Mouse (Mus musculus) yolk sac, embryonic 10.5 days (tissue): ENCODE measurements at regions not wholly inside any gene's neighbourhood (a gene's known extent, or its start where the extent isn't known, plus 50 kb on each side); places are given as distances from the start of the nearest gene placed in this dataset.
A peak's percentile ranks its signal among the peaks of the same experiment; 100 is the strongest.
"Not testable (repeated sequence)": the region's sequence is repeated elsewhere in the genome, so short reads cannot be mapped to it uniquely, and the experiment has no call there.

Experiments
- DNase-seq: peaks from one replicate; pipeline ENCODE4 v3.0.0-alpha.2; 2017; ENCODE audit warnings: low spot score

DNA sequence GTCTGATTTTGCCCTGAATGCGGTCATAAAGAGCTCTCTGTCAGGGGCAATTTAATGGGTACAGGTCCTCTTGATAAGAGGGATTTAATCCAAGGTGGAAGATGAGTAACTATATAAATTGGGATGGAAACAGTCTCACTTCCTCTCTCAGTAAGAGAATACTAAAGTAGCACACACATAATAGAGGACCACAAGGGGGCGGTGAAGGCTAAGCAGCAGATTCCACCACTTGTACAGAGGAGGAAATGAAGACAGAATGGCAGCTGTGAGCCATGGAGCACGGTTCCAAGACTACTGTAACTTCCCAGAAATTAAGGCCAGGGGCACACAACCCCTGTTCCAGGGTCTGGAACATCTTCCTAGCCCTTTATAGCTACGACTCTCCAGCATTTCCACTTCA lies 262.6 kb upstream of the Ywhaq start:
- DNase-seq = not testable (repeated sequence)

DNA sequence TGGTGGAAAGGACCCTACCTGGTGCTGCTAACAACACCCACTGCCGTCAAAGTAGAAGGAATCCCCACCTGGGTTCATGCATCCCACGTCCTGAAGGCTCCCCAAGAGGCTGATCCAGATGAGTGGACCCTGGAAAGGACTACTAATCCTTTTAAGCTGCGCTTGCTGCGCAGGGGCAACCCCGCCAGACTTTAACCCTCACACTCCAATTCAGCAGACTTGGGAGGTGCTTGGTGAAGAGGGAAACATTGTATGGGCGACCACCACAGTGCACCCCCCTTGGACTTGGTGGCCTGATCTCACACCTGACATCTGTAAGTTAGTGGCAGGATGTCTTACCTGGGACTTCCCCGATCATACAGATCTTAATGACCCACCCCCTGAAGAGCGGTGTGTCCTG lies 231.9 kb upstream of the Ywhaq start:
- not testable (repeated sequence) for DNase-seq

DNA sequence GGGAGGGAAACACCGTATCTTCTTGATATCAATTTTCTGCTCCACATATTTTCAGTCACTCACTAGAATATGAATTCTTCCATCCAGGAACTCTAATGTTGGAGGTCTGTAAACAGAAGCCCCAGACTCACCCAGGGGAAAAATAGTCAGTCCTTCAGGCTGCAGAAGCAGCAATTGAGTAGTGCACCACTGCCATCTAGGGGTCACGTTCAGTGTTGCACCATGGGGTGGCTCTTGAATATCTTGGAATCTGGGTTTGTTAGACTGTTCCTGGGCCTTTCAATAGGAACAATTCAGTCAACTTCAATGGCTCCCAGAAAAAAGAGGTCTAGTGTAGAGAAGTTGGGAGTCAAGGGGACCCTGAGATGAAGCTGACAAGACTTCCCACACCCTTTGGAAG lies 196.3 kb upstream of the Ywhaq start:
- peak; percentile 50 for DNase-seq

DNA sequence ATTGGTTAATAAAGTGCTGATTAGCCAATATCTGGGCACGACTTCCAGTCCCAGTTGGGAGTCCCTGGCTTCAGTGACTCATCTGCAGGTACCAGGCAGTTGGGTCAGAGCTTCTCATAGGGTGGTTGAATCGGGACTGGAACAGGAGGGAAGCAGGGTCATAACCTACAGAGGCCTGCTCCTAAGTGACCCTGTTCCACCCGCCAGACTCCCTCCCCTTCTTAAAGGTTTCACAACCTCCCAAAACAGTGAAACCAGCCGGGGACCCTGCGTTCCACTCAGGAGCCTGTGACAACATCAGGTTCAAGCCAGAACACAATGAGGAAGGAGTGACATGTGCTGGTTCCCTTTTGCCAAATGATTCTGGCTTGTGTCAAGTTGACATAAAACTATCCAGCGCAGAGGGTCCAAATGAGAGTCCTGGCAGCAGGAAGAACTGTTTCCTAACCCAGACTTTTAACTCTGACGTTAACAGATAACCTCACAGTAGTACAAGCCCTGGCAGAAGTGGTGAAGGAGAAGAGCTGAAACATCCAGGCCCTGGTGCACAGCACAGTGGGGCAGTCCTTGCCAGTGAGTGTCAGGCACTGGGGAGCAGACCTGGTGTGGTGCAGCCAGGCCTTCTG lies 151.1 kb upstream of the Ywhaq start:
- no peak for DNase-seq

DNA sequence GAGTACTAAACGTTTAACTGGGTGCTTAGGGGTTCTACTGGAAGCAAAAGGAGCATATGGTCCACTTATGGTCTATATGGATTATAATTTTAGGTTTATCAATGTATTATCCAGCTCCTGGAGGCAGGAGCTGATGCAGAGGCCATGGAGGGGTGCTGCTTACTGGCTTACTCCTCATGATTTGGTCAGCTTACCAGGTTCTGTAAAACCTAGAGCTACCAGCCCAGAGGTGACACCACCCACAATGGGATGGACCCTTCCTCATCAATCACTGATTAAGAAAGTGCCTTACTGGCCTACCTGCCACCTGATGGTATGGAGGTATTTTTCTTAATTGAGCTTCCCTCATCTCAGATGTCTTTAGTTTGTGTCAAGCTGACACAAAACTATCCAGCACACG lies 126.5 kb upstream of the Ywhaq start:
- DNase-seq = not testable (repeated sequence)

DNA sequence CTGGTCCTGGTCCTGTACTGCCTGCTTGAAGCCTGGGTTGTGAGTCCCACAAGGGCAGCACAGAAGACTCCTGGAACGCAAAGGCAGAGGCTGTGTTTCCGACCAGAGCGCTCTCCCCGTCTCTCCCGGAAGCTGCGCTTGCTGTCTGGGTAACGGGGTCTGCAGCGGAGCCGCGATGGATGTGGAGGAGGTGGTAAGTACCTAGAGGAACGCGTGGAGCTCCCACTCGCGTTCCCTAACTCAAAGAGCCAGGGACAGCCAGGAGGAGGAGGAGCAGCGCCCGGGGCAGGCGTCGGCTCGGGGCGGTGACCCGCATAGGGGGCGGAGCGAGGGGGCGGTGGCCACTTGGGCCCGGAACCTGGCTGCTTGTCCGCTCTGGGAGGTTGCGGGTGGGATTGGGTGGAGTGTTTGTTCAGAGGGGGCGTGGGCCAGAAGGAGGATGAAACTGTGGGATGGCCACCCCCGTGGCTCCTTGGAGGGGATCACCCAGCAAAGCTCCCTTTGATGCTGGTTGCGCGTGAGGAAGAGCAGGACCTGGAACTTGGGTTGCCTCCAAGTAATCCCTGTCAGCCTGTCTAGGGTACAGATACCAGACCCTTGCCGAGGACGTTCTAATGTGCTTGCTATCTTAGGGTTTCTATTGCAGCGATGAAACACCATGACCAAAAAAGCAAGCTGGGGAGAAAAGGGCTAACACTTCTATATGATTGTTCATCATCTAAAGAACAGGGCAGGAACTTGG lies 125.9 kb upstream of the Ywhaq start:
- peak; percentile 66 for DNase-seq

DNA sequence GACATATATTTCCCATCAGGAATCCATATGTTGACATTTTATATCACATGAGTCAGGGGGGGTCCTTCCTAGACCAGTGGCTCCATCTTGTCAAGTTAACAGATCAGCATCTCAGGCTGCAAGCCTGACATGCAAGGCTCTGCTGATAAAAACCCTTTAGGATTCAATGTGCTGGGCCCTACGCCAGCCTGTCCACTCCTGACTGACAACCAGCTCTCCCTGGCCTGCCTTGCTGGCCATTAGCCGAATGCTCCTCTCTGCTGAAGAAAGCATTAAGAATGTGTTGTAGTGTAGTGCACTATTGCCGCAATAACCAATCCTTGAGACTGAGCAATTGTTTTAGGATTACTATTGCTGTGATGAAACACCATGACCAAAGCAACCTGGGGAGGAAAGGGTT lies 114.3 kb upstream of the Ywhaq start:
- DNase-seq = no peak

DNA sequence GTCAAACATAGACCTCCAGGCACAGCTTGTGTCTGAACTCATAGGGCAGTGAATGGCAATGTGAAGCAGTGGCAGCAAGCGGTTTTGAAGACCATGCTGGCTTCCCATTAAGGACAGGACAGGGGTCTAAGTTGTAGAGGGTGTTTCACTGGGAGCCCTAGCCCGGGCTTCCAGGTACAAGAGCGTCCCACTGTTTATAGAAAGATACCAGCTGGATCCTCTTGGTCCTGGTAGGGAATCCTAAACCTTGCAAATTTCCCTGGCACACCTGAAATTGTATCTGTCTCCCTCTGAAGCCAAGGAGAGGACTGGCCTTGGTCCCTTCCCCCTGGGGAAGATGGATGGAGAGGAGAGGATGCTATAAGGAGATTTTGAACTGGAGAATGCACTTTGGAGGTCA lies 111.9 kb upstream of the Ywhaq start:
- DNase-seq = not testable (repeated sequence)

DNA sequence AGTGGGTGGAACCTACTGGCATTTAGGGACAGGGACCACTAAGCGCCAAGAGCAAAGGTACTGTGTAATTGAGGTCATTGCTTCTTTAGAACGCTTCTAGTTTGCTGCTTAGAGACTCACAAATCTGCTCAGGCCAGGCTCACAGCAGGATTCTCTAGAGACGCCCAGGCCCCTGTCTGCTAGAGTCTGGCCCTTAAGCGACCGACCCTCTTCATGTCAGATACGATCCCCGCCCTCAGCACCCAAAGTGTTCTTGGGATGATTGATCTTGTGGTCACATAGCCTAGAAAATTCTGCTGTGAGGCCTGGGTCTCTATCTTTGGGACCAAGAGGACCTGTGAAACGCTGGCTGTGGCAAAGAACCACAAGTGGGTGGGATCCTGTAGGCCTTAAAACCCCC lies 109.9 kb upstream of the Ywhaq start:
- DNase-seq = not testable (repeated sequence)

DNA sequence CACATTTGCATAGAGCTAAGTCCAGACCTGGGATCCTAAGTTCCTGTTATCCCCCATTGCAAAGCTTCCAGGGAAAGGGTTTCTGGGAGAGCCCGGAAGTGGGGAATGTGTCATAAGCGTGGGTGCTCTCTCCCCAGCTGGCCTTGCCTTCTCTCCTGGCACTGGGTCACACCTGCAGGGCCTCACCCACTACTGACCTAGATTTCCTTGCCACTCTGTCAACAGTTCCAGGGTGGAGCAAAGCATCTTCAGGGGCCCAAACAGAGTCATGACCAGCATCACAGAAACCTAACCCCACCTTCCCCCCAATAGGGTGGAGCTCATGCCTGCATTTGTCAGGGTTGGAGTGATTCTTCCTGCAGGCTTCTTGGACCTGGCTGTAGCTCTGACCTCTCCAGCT lies 109.5 kb upstream of the Ywhaq start:
- not testable (repeated sequence) for DNase-seq

DNA sequence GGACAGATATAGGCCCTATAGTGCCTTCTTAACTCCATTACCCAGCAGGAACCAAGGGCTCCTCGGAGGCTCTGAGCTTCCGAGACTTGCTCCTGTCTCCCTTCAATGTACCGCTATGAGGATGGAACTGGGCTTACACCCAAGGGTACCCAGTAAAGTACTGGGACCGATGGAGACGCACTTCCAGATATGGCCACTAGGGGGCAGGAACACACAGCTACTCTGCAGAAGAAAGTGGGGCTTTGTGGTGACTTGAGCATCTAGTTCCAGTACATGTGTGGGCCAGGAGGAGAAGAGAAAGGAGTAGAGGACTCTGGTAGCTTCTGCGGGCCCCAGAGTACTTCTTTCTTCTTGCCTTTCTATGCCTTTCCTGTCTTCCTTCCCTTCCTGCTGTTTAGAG lies 108.1 kb upstream of the Ywhaq start:
- not testable (repeated sequence) for DNase-seq

DNA sequence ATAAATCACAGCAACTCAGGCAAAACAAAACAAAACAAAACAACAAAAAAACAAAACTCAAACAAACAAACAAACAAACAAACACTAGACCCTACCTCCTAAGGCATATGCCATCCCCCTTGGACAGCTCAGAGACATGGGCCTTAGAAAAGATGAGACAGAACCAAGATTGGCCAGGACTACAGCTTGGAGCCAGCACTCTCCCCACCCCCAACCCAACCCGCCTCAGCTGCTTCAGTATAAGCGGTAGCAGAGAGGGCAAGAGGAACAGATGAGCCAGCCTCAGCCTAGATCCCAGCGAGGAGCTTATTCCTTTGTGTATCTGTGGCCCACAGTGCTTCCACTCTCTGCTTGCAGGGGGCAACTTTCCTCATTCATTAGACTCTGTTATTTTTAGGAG lies 105.2 kb upstream of the Ywhaq start:
- DNase-seq = no peak

DNA sequence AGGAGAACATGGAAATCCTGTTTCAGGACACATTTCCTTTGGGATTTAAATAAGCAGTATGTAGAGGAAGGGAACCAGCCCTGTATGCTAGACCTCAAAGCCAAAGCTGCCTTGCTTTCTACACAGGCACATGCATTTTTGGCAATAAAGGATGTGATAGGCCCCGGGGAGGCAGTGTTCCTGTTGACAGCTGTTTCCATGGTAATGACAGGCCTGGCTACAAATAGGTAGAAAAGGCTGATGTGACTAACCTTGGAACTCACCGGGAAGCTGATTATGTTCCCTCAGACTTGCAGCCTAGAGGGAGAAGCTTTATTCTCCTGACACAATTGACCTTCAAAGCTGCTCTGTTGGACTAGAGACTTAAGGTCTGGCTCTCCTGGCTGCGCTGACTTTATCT lies 101.6 kb upstream of the Ywhaq start:
- no peak for DNase-seq

DNA sequence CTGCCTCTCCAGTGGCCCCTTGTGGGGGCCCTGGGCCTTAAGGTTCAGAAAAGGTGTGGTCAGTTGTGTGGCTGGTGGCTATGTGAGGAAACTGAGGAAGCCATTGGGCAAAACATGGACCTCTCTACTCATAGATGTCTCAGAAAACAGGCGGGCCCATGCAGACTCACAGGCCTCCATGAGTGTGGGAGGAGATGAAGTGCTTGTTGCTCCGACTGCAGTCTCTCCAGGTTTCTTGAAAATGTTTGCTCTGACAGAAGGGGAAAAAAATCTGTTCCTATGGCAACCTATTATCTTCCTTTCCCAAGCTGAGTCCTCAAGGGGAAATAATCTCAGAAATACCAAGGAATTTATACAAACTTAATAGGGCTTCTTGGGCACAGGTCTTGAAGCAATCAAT lies 95.3 kb upstream of the Ywhaq start:
- DNase-seq = no peak

DNA sequence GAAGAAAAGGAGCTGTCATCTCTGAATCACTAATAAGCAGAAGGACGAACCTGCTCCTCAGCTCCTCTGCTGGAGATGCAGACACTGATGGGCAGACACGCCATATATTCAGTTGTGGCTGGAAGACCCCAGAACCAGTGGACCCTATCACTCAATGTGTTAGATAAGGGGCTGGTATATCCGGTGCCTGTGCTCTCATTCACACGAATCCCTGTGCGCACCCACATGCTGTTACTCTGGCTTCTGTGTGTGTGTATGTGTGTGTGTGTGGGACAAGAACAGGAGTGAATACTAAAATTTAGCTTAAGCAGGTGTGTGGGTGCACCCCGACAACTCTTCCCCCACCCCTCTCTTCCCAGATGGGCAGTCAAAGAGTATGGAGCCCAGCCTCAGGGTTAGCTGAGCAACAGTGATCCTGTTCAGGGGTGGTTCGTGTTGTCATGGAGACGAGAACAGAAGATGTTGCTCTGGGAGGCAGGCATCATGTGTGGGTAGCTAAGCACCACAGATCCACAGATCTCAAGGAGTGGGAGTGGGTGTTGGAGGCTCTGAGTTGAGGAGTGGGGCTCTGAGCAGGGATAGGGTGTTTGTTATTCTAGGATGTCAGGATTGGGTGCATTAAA lies 93.7 kb upstream of the Ywhaq start:
- DNase-seq = no peak

DNA sequence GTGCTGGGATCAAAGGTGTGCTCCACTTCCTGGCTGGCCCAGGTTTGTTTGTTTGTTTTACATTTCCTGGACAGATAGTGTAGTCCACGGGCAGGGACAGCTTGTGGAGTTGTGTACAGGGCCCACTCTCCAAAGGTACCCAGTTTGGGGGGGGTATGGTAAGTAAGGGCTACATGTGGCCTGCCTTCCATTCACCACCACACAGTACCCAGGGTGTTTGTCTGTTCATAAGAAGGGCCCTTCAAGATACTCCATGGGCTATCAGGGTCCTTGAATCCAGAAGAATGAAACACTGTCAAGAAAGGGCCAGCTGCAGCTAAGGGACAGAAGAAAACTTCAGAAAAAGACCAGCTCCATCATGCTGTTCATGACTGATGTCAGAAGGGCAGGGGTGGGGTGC lies 89.6 kb upstream of the Ywhaq start:
- DNase-seq = no peak

DNA sequence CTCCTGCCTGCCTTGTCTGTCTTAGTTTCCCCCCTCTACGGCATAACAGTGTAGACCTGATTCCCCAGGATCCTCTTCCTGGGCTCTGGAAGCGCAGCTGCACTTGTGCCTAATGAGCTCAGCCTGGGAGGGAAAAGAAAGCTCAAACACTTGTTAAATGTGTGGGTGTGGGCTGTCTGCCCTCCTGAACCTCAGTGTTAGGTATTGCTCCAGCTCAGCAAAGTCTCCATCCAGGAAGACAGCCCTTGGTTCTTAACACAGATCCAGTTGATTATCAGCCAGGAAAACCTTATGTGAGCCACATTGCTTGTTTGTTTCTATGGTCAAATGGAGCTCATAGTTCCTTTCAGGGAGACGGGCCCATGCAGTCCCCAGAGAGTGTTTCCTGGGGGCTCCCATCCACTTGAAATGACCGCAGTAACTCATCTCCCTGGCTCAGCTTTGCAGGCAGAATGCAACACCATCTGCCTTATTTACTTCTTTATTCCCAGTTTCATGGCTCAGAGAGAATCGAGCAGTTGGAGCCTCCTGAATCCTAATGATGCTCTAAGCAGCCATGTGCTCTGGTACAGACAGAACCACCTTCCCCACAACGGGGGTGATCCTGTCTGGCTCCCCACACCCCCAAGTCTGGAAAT lies 88.4 kb upstream of the Ywhaq start:
- DNase-seq = no peak

DNA sequence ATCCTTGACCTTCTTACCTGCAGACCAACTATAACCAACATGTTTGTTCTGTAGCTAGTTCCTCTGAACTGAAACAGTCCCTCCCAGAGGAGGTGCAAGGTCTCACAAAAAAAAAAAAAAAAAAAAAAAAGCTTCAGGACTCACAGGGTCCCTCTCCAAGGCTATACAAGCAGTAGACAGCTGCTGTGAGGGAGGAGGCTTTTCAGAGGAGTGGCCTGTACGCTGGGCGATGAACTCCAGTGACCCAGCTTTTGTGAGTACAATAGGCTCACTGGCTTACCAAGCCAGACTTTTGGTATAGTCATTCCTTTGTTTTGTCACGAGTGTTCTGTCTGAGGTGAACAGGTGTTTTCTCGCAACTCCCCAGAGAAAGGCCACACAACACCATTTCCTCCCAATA lies 85.8 kb upstream of the Ywhaq start:
- no peak for DNase-seq

DNA sequence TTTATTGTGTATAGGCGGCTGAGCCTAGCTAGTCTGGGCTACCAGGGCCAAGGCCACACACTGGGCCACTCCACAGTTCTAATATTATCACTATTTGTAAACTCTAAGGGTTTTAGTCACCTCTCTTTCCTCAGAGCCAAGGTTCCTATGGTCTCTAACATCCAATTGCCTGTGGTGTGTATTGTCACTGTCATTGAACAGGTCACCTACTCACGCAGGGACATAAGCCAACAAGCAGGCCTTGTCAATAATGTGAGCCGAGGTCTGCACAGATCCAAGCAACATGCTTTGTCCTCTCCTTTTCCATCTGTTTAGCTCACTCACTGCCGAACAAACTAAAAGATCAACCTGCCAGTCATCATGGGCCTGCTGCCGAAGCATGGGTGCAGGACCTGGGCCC lies 79.5 kb upstream of the Ywhaq start:
- no peak for DNase-seq

DNA sequence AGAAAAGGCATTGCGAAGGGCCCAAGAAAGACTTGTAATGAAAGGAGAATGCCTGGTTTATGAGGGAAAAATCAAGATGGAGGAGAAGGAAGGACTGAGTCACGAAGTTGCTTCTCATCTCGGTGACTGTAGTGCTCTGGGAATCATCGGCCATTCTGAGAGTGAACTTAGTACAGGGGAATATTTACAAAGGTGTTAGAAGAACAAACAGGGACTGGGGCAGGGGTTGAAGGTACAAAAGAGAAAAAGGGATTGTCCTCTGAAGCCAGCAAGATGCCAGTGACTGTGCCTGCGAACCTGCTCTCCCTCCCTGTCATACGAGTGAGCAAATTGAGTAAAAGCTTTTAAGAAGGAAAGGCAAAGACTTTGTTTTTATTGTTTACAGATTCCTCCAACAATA lies 78.1 kb upstream of the Ywhaq start:
- peak; percentile 67 for DNase-seq

DNA sequence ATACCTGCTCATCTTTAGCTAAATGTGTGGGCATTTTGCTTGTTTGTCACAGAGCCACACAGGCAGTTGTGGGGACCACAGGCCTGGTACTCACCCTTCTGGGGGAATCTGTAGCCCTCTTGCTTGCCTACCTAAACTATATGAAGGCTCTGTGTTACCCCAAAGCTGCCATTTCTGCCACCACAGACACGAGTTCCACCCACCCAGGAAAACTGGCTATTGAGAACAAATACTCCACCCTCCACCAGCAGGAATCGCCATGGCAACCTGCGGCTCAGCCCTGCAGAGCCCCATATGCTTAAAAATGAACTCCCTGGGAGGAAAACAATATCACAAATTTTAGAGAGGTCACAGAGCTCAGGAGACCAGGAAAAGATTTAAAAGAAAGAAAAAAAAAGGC lies 76.0 kb upstream of the Ywhaq start:
- DNase-seq = no peak

DNA sequence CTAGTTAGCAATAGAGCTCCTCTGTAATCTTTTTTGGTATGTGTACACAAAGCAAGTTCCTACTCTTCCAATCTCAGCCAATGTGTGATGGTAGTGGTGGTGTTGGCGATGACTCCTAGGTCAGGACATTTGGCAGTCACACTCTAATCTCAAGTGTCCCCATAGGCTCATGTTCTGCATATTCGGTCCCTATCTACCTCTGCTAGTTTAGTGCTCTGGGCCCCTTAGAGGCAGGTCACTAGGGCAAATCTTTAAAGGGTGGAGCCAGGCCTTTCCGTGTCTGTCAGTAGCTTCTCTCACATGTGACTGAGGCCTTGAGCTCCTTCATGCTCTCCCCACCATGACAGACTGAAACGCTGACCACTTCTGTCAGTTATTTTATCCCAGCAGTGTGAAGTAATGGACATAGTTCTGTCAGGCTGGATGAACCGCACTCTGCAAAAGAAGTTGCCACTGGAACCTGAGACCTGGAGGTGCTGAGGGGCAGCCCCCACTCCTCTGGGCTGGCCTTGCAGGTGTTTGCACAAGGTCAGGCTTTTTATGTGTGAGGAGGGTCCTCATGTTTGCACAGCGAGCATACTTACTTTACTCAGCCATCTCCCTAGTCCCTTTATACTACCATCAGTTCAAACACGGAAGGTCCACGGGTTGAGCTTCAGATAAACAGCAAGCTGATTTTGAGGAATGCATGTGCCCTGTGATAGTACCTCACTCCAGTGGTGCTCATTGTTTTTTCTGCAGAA lies 75.3 kb upstream of the Ywhaq start:
- no peak for DNase-seq
